Mouse (Mus musculus): ENCODE measurements around the gene Muc1. TPM values are rescaled to one million over a fixed set of nuclear protein-coding genes. Genes with fewer than 3 reads are reported as not detected.
A peak's percentile ranks its signal among the peaks of the same experiment; 100 is the strongest.

Gene Muc1
- polyA plus RNA-seq, 1 experiment from 2014 or later, result 0.52 TPM

DNA sequence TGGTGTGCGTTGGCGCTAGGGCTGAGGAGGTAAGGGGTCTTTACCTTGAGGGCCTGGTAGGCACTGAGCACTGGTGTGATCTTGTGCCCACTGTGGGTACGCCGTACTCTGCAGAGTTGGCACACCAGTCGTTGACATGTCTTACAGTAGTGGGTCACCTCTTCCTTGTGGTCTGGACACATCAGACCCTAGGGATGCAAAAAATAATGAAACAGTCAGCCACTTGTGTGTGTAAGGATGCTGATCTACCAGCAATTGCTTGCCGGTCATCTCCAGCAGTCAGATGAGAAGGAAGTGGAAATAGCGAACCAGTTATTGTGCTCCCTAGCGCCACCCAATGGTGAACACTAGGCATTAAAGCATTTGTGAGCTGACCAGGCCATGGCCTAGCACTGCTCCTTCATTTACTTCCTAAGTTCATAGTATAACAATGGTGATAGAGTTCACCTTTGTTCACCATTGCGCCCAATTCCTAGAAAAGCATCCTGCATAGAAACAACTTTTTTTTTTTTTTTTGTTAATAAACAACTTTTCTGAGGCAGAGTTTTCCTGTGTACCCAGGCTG lies 13.6 kb downstream of the Muc1 start:
- no peak for ATAC-seq (ENCODE audit: low FRiP score)
- H3K4me3 ChIP-seq (replicated peaks; ENCODE audit: low read length), result no peak overlapping the region

DNA sequence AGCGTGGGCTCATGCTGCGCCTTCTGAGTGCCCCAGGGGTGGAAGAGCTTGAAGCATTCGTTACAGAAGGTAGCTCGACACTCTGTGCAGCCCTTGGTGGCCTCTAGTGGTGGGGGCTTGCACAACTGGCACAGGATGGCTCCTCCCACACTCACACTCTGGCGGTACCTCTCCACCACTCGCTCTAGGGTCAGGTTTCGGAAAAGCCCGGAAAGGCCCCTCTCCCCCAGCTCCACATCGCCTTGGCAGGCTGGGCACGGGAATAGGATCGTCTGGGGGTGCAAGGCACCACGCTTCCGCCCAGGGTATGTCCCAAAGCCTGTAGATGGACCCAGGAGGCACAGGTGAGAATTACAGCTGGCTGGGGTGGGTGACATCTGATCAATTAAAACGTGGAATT lies 14.8 kb downstream of the Muc1 start:
- H3K36me3 ChIP-seq (replicated peaks; ENCODE audit: control insufficient read depth, insufficient read depth), result peaks cover 45% of the 10 kb centered on the region
- 11% methylated on average over 14 of the region's 14 CpGs for WGBS
- ATAC-seq (ENCODE audit: low FRiP score) (no peak), DNase-seq (ENCODE audit: low spot score) (no peak)
- H3K4me2 ChIP-seq (replicated peaks), result peak overlapping the region; percentile 79
- H3K4me1 ChIP-seq (replicated peaks; ENCODE audit: control insufficient read depth, insufficient read depth, low read length), result peaks cover 23% of the 10 kb centered on the region
- no peaks in the 10 kb centered on the region for H3K27me3 ChIP-seq (ENCODE audit: control insufficient read depth, insufficient read depth, low read length)
- no peaks in the 10 kb centered on the region for H3K9me3 ChIP-seq (ENCODE audit: control insufficient read depth, low read length)
- peak overlapping the region; percentile 62 for H3K4me3 ChIP-seq (replicated peaks; ENCODE audit: low read length)
- H3K27ac ChIP-seq, result peak overlapping the region; percentile 94
- H3K9ac ChIP-seq, result peak overlapping the region; percentile 67

More for the DNA sequence above, 13.6 kb downstream of the Muc1 start:
- no peak overlapping the region for H3K27ac ChIP-seq
- no peak overlapping the region for H3K9ac ChIP-seq
- H3K4me1 ChIP-seq (replicated peaks; ENCODE audit: control insufficient read depth, insufficient read depth, low read length), result peaks cover 21% of the 10 kb centered on the region
- peaks cover 55% of the 10 kb centered on the region for H3K36me3 ChIP-seq (replicated peaks; ENCODE audit: control insufficient read depth, insufficient read depth)
- peak; percentile 52 for DNase-seq (ENCODE audit: low spot score)
- no peaks in the 10 kb centered on the region for H3K27me3 ChIP-seq (ENCODE audit: control insufficient read depth, insufficient read depth, low read length)
- peak overlapping the region; percentile 79; the same call in 1 of the 2 replicates for H3K4me2 ChIP-seq (replicated peaks)
- 71% methylated on average over 9 of the region's 9 CpGs for WGBS
- H3K9me3 ChIP-seq (ENCODE audit: control insufficient read depth, low read length), result no peaks in the 10 kb centered on the region

DNA sequence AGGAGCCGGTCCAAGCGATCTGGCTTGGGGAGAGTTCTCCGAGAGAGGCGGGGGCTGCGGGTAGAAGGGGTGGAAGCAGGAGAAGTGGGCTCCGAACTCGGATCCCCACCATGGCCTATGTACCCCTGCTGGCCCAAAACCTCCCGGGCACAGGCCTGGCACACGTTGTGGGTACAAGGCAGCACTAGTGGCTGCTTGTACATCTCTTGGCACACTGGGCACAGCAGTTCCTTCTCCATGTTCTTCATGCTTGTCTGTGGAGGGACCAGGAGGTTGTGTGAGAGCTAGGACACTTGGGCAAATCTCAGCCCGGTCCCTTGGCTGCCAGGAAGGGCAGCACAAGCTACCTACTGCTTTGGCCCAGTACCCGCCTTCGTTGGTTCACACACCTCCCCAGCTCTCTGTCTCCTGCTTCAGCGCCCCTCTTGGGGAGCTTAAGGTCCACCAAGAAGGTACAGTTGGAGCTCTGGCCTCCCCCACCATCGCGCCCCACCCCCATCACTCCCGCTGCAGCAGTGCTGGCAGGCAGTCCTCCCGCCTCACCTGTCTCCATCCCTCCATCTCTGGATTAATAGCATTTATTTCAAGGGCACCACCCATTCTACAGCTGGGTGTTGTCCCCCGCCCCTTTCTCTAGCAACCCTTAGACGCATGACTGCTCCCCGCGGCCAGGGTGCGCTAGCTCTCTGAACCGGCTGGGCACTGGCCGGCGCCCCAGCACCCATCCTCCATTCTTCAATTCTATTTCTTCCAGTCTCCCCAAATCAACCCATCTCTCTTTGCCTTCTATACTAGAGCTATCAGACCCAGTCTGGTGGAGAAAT lies 15.5 kb downstream of the Muc1 start:
- Histone ChIP-seq H3K9me3 (ENCODE audit: control insufficient read depth, low read length) (no peaks in the 10 kb centered on the region), H3K4me3 (replicated peaks; ENCODE audit: low read length) (peak overlapping the region; percentile 62), H3K9ac (peak overlapping the region; percentile 67), H3K36me3 (replicated peaks; ENCODE audit: control insufficient read depth, insufficient read depth) (peaks cover 43% of the 10 kb centered on the region), H3K4me2 (replicated peaks) (peak overlapping the region; percentile 79), H3K27me3 (ENCODE audit: control insufficient read depth, insufficient read depth, low read length) (no peaks in the 10 kb centered on the region), H3K4me1 (replicated peaks; ENCODE audit: control insufficient read depth, insufficient read depth, low read length) (peaks cover 23% of the 10 kb centered on the region), H3K27ac (peak overlapping the region; percentile 94)
- DNase-seq (ENCODE audit: low spot score) (no peak), ATAC-seq (ENCODE audit: low FRiP score) (peak; percentile 37)
- 13% methylated on average over 25 of the region's 25 CpGs for WGBS

DNA sequence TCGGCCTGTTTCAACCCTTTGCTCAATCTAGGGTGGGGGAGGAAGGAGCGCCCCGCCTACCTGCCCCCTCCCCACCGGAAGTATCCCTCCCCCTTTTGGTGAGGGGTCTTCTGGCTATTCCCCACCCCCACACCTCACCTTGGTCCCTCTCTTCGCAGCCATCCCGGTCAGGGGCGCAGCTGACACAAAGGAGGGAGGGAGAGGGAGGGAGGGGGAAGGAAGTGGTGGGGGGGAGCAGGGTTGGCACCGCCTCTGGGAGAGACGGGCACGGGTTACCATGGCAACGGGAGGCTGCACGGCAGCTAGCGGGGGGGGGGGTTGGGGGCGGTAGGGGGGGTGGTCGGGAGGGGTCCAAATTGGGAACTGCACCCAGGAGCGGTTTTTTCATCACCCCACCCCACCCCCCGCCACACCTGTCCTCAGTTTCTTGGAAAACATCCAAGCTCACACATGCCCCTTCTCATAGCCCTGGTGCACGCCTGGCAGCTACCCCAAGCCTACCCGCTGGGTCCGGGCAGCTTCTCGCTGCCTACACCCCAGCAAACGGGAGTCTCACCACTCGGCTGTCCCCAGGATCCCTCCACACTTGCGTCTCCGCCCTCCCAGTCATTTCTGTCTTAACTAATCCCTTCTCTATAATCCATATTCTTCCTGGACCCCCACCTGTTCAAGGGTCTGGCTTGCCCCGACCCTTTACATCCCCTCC lies 16.3 kb downstream of the Muc1 start:
- H3K9ac ChIP-seq, result peak overlapping the region; percentile 67
- H3K4me1 ChIP-seq (replicated peaks; ENCODE audit: control insufficient read depth, insufficient read depth, low read length), result peaks cover 23% of the 10 kb centered on the region
- DNase-seq (ENCODE audit: low spot score) (peak; percentile 82), ATAC-seq (ENCODE audit: low FRiP score) (peak; percentile 61)
- H3K27ac ChIP-seq, result peak overlapping the region; percentile 94
- H3K9me3 ChIP-seq (ENCODE audit: control insufficient read depth, low read length), result no peaks in the 10 kb centered on the region
- peak overlapping the region; percentile 62 for H3K4me3 ChIP-seq (replicated peaks; ENCODE audit: low read length)
- H3K4me2 ChIP-seq (replicated peaks), result peak overlapping the region; percentile 79
- H3K36me3 ChIP-seq (replicated peaks; ENCODE audit: control insufficient read depth, insufficient read depth), result peaks cover 40% of the 10 kb centered on the region
- no peaks in the 10 kb centered on the region for H3K27me3 ChIP-seq (ENCODE audit: control insufficient read depth, insufficient read depth, low read length)
- 3% methylated on average over 17 of the region's 26 CpGs for WGBS

DNA sequence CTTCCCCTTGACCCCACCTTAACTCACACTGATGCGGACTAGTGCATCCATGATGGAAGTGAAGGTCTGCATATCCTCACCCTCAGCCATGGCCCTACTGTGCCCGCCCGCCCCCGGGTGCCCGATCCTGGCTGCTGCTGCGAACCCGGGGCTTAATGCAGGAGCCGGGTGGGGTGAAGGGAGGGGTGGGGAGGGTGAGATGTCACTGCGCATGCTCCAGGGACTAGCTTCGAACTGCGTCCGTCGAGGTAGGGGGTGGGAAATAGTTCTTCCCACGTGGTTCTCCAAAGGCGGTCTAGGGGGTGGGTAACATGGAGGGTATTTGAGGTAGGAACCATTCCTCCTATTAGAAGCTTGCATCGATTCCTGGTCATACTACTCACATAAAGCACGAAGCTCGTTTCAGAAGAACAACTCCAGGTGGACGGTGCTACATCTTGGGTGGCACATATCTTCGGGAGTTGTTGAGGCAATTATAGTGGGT lies 16.9 kb downstream of the Muc1 start, which contains the start of gene Krtcap2:
Gene Krtcap2, plus strand, starts transcription at position 279 of the 484 bp plus-strand sequence.
- peak within 1 kb of the TSS; percentile 79 for H3K4me2 ChIP-seq (replicated peaks)
- peak within 1 kb of the TSS; percentile 94 for H3K27ac ChIP-seq
- no peaks in the 10 kb centered on the region for H3K9me3 ChIP-seq (ENCODE audit: control insufficient read depth, low read length)
- ATAC-seq (ENCODE audit: low FRiP score) (peak; percentile 67), DNase-seq (ENCODE audit: low spot score) (peak; percentile 84)
- WGBS, result 3% methylated on average over 20 of the region's 20 CpGs
- H3K27me3 ChIP-seq (ENCODE audit: control insufficient read depth, insufficient read depth, low read length), result no peaks in the 10 kb centered on the region
- H3K4me1 ChIP-seq (replicated peaks; ENCODE audit: control insufficient read depth, insufficient read depth, low read length), result peaks cover 23% of the 10 kb centered on the region
- peak within 1 kb of the TSS; percentile 62 for H3K4me3 ChIP-seq (replicated peaks; ENCODE audit: low read length)
- peaks cover 34% of the 10 kb centered on the region for H3K36me3 ChIP-seq (replicated peaks; ENCODE audit: control insufficient read depth, insufficient read depth)
- peak within 1 kb of the TSS; percentile 67 for H3K9ac ChIP-seq

DNA sequence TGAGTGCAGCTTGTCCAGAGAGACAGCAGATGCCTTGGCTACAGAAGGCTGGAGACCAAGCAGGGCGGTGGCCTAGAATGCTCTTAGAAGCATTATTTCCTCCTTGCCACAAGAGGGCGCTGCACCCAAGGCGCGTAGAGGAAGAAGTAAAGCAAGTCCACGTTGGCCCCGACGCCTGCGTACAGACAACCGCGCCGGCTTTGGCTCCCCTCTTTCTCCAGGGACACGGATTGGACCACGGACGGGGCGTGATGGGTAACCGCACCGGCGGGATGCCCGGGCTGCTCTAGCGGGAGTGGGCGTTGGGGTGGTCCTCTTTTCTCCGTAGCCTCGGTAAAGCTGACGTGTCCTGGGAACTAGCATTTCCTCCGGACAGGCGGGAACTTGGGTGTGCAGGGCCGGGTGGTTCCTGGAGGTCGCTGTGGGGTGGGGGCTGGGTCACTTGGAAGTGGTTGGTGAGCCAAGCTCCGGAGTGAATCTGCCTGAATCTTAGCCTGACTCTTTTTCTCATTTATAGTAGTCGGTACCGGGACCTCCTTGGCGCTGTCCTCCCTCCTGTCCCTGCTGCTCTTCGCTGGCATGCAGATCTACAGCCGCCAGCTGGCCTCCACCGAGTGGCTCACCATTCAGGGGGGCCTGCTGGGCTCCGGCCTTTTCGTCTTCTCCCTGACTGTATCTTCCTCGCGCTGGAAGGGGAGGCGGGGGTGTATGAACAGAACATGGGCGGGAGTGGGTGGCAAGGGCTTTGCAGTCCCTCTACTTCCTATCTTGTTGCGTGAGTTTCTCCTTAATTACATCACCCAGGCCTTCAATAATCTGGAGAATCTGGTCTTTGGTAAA lies 17.6 kb downstream of the Muc1 start, which contains the start of gene Trim46:
Gene Trim46, minus strand, starts transcription at position 49 of the 840 bp plus-strand sequence.
- Histone ChIP-seq H3K4me2 (replicated peaks) (peak within 1 kb of the TSS; percentile 79), H3K9ac (peak within 1 kb of the TSS; percentile 67), H3K36me3 (replicated peaks; ENCODE audit: control insufficient read depth, insufficient read depth) (peaks cover 26% of the 10 kb centered on the region), H3K27ac (peak within 1 kb of the TSS; percentile 94), H3K4me1 (replicated peaks; ENCODE audit: control insufficient read depth, insufficient read depth, low read length) (peaks cover 27% of the 10 kb centered on the region), H3K4me3 (replicated peaks; ENCODE audit: low read length) (peak within 1 kb of the TSS; percentile 62), H3K9me3 (ENCODE audit: control insufficient read depth, low read length) (no peaks in the 10 kb centered on the region), H3K27me3 (ENCODE audit: control insufficient read depth, insufficient read depth, low read length) (no peaks in the 10 kb centered on the region)
- under 1% methylated on average over 42 of the region's 42 CpGs for WGBS
- DNase-seq (ENCODE audit: low spot score) (peak; percentile 91), ATAC-seq (ENCODE audit: low FRiP score) (peak; percentile 68)

DNA sequence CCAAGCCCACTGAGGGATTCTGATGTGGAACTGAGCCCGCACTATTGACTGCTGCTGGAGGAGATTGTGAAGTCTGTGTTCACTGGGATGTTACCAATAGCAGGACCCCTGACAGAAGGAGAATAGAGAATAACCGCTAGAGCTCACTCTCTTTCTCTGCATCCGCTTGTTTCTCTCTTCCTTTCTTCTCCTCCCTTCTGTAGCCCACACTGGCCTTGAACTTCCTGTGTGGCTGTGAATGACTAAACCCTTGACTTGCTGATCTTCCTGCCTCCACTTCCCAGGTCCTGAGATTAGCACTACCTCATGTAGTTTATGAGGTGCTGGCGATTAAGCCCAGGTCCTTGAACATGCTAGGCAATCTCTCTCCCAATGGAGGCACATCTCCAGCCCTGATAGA lies 18.6 kb downstream of the Muc1 start:
- Histone ChIP-seq H3K4me1 (replicated peaks; ENCODE audit: control insufficient read depth, insufficient read depth, low read length) (peaks cover 29% of the 10 kb centered on the region), H3K36me3 (replicated peaks; ENCODE audit: control insufficient read depth, insufficient read depth) (peaks cover 16% of the 10 kb centered on the region; the same call in 1 of the 2 replicates), H3K4me2 (replicated peaks) (peak overlapping the region; percentile 79), H3K9me3 (ENCODE audit: control insufficient read depth, low read length) (no peaks in the 10 kb centered on the region), H3K27ac (no peak overlapping the region), H3K27me3 (ENCODE audit: control insufficient read depth, insufficient read depth, low read length) (no peaks in the 10 kb centered on the region), H3K9ac (peak overlapping the region; percentile 67), H3K4me3 (replicated peaks; ENCODE audit: low read length) (0 out of 2 replicates have a peak overlapping the region, but pooled peaks have one; percentile 62)
- 92% methylated on average over 4 of the region's 4 CpGs for WGBS
- DNase-seq (ENCODE audit: low spot score) (no peak), ATAC-seq (ENCODE audit: low FRiP score) (no peak)

DNA sequence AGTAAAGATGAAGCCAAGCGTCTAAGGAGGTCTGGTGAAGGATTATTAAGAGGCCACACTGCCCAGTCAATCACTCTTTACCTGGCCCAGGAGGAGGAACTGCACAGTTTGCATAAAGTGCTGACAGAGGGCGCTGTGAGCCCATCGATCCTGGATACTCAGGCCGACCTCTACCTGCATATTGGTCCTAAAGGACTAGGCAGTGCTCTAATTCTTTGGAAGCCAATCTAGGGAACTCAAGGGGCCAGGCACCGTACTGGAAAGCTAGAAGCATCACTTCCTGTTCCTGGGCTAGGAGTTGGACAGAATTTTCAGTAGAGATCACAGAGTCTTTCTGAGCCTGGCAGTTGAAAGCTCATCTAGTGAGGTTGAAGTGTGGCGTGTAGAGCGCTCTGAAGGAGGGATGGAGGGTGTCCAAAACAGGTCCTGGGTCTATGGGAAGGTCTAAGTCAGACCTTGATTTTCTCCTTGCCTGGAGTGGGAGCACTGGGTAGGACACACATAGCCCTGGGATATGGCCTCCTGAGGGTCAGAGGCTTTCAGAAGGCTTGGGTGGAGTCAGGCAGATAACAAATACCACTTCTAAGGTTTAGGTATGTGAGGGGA lies 21.7 kb downstream of the Muc1 start:
- peaks cover 12% of the 10 kb centered on the region; the same call in 1 of the 2 replicates for H3K36me3 ChIP-seq (replicated peaks; ENCODE audit: control insufficient read depth, insufficient read depth)
- H3K4me1 ChIP-seq (replicated peaks; ENCODE audit: control insufficient read depth, insufficient read depth, low read length), result peaks cover 16% of the 10 kb centered on the region
- H3K9ac ChIP-seq, result no peak overlapping the region
- no peak overlapping the region for H3K4me2 ChIP-seq (replicated peaks)
- no peaks in the 10 kb centered on the region for H3K27me3 ChIP-seq (ENCODE audit: control insufficient read depth, insufficient read depth, low read length)
- 21% methylated on average over 7 of the region's 7 CpGs for WGBS
- no peak overlapping the region for H3K4me3 ChIP-seq (replicated peaks; ENCODE audit: low read length)
- H3K9me3 ChIP-seq (ENCODE audit: control insufficient read depth, low read length), result no peaks in the 10 kb centered on the region
- DNase-seq (ENCODE audit: low spot score) (no peak), ATAC-seq (ENCODE audit: low FRiP score) (no peak)
- no peak overlapping the region for H3K27ac ChIP-seq

All from hindbrain, embryonic 14.5 days (tissue).